In genomic region chr12:86832551-86833182, GRCm38 (mm10) we compare ENCODE assay signal across 8 mouse cellular contexts. TPM values are rescaled to one million over a fixed set of nuclear protein-coding genes. Genes with fewer than 3 reads are reported as not detected.
DNase-seq lines count a peak whose midpoint lies in the region; ATAC-seq and TF ChIP-seq lines count a peak whose summit lies in the region.

No protein-coding gene starts in this region.

- 58% methylated on average over 11 of the region's 11 CpGs for WGBS in kidney, postnatal 0 days
- WGBS in embryonic facial prominence, embryonic 10.5 days: 66% methylated on average over 11 of the region's 11 CpGs
- 62% methylated on average over 11 of the region's 11 CpGs for WGBS in hindbrain, embryonic 13.5 days
- WGBS in midbrain, embryonic 11.5 days: 73% methylated on average over 11 of the region's 11 CpGs

- no peak overlapping the region for H3K4me3 ChIP-seq in kidney, postnatal 0 days (replicated peaks; ENCODE audit: low read depth, low read length)
- peak overlapping the region; percentile 42 for H3K4me3 ChIP-seq in embryonic facial prominence, embryonic 10.5 days
- H3K4me3 ChIP-seq in hindbrain, embryonic 13.5 days: no peak overlapping the region
- no peak overlapping the region for H3K4me3 ChIP-seq in midbrain, embryonic 11.5 days (ENCODE audit: low read depth, low read length)

- no peaks in the 10 kb centered on the region for H3K9me3 ChIP-seq in kidney, postnatal 0 days (replicated peaks; ENCODE audit: low read length)
- H3K9me3 ChIP-seq in embryonic facial prominence, embryonic 10.5 days: no peaks in the 10 kb centered on the region
- no peaks in the 10 kb centered on the region for H3K9me3 ChIP-seq in hindbrain, embryonic 13.5 days
- no peaks in the 10 kb centered on the region for H3K9me3 ChIP-seq in midbrain, embryonic 11.5 days (ENCODE audit: control insufficient read depth, low read length)

- peak overlapping the region; percentile 39; the same call in 1 of the 2 replicates for H3K4me2 ChIP-seq in kidney, postnatal 0 days (ENCODE audit: low read length)
- peak overlapping the region; percentile 48 for H3K4me2 ChIP-seq in hindbrain, embryonic 13.5 days
- peak overlapping the region; percentile 42; the same call in 1 of the 2 replicates for H3K4me2 ChIP-seq in midbrain, embryonic 11.5 days

- H3K27ac ChIP-seq in kidney, postnatal 0 days: peak overlapping the region; percentile 68
- H3K27ac ChIP-seq in embryonic facial prominence, embryonic 10.5 days (replicated peaks): peak overlapping the region; percentile 90
- H3K27ac ChIP-seq in hindbrain, embryonic 13.5 days: peak overlapping the region; percentile 87
- H3K27ac ChIP-seq in midbrain, embryonic 11.5 days (ENCODE audit: low read depth, low read length): no peak overlapping the region

- no peaks in the 10 kb centered on the region for H3K36me3 ChIP-seq in kidney, postnatal 0 days (ENCODE audit: insufficient read depth, low read length)
- no peaks in the 10 kb centered on the region for H3K36me3 ChIP-seq in embryonic facial prominence, embryonic 10.5 days (replicated peaks)
- no peaks in the 10 kb centered on the region for H3K36me3 ChIP-seq in hindbrain, embryonic 13.5 days
- H3K36me3 ChIP-seq in midbrain, embryonic 11.5 days (ENCODE audit: control insufficient read depth, insufficient read depth, low read length): no peaks in the 10 kb centered on the region

- no peak for DNase-seq in kidney, postnatal 0 days (ENCODE audit: low spot score)
- DNase-seq in kidney, postnatal 10 days: no peak
- no peak for DNase-seq in embryonic facial prominence, embryonic 10.5 days (ENCODE audit: low spot score)
- peak; percentile 88 for DNase-seq in midbrain, embryonic 11.5 days (ENCODE audit: low spot score, missing footprints)
- no peak for DNase-seq in cerebellum, adult 9-10 months
- no peak for DNase-seq in right cerebral cortex, postnatal 36 days (ENCODE audit: low spot score in 2 of 2)
- DNase-seq in Muller cell, postnatal 12 days (ENCODE audit: inconsistent ontology term): no peak

- H3K4me1 ChIP-seq in kidney, postnatal 0 days (replicated peaks; ENCODE audit: insufficient read depth, low read length): peaks cover 33% of the 10 kb centered on the region
- H3K4me1 ChIP-seq in embryonic facial prominence, embryonic 10.5 days: peaks cover 43% of the 10 kb centered on the region
- H3K4me1 ChIP-seq in hindbrain, embryonic 13.5 days (replicated peaks): peaks cover 44% of the 10 kb centered on the region
- H3K4me1 ChIP-seq in midbrain, embryonic 11.5 days (ENCODE audit: control insufficient read depth, insufficient read depth, low read length): peaks cover 20% of the 10 kb centered on the region

- no peak for ATAC-seq in kidney, postnatal 0 days (replicated peaks; ENCODE audit: low FRiP score, low read depth)
- ATAC-seq in hindbrain, embryonic 13.5 days (ENCODE audit: low FRiP score): no peak; the same call in 1 of the 2 replicates
- no peak for ATAC-seq in midbrain, embryonic 11.5 days (ENCODE audit: low FRiP score)

- no peak for TF ChIP-seq CTCF in kidney, postnatal 0 days (IDR thresholded peaks at IDR 0.05; ENCODE audit: low read depth)

- peak overlapping the region; percentile 13 for H3K9ac ChIP-seq in kidney, postnatal 0 days (ENCODE audit: low read depth, low read length)
- H3K9ac ChIP-seq in hindbrain, embryonic 13.5 days: peak overlapping the region; percentile 63
- H3K9ac ChIP-seq in midbrain, embryonic 11.5 days (ENCODE audit: low read length): peak overlapping the region; percentile 56

- H3K27me3 ChIP-seq in kidney, postnatal 0 days (ENCODE audit: insufficient read depth, low read length): no peaks in the 10 kb centered on the region
- peaks cover 42% of the 10 kb centered on the region for H3K27me3 ChIP-seq in embryonic facial prominence, embryonic 10.5 days (replicated peaks; ENCODE audit: low read depth, poor library complexity, severe bottlenecking)
- H3K27me3 ChIP-seq in hindbrain, embryonic 13.5 days: no peaks in the 10 kb centered on the region
- H3K27me3 ChIP-seq in midbrain, embryonic 11.5 days (ENCODE audit: control insufficient read depth, insufficient read depth, low read length): no peaks in the 10 kb centered on the region; the same call in 1 of the 2 replicates

RNA-seq across cellular contexts. Expression of gene Irf2bpl, which starts 51.9 kb away (rescaled TPM):
- 52.1 and 57.9 TPM in 2 replicates for polyA plus RNA-seq in kidney, postnatal 0 days (2015; fragmentation: Nextera tagmentation; extraction: Ambion mirVana)
- 13.5 and 17.3 TPM in 2 replicates for polyA plus RNA-seq in embryonic facial prominence, embryonic 10.5 days (2016; fragmentation: Nextera tagmentation; extraction: Ambion mirVana)
- polyA plus RNA-seq in hindbrain, embryonic 13.5 days (2015; fragmentation: Nextera tagmentation; extraction: Ambion mirVana): 66.4 and 70.0 TPM in 2 replicates
- polyA plus RNA-seq in midbrain, embryonic 11.5 days (2014; fragmentation: Nextera tagmentation; extraction: Ambion mirVana): 24.4 and 26.4 TPM in 2 replicates

Comparison
In these comparisons a context has a peak if more than half of its experiments do, and no peak if none do; other contexts are left out.
1. H3K9ac ChIP-seq: peak in every context shown above with its lines; median percentile 63 in hindbrain, embryonic 13.5 days; 56 in midbrain, embryonic 11.5 days; 13 in kidney, postnatal 0 days.